8 mouse cellular contexts compared by ENCODE assay signal in genomic region chr6:29609111-29610019, GRCm38 (mm10). TPM values are rescaled to one million over a fixed set of nuclear protein-coding genes. Genes with fewer than 3 reads are reported as not detected.
DNase-seq lines count a peak whose midpoint lies in the region; ATAC-seq and TF ChIP-seq lines count a peak whose summit lies in the region.

TSS of gene Tnpo3 (minus strand) at chr6:29609887.

- peak within 1 kb of the TSS; percentile 85 for H3K9ac ChIP-seq in kidney, embryonic 14.5 days (ENCODE audit: low read depth, low read length)
- H3K9ac ChIP-seq in limb, embryonic 15.5 days, result peak within 1 kb of the TSS; percentile 92

- no peak for TF ChIP-seq CTCF in bone marrow macrophage, adult 2 months (IDR thresholded peaks at IDR 0.05; ENCODE audit: low read depth, low read length)
- TF ChIP-seq CTCF in embryonic fibroblast, embryonic 13.5 days (IDR thresholded peaks at IDR 0.05; ENCODE audit: borderline replicate concordance, insufficient read depth, low read length), result no peak

- H3K4me3 ChIP-seq in bone marrow macrophage, adult 2 months (ENCODE audit: insufficient read depth, low read length), result peak within 1 kb of the TSS; percentile 73
- H3K4me3 ChIP-seq in embryonic fibroblast, embryonic 13.5 days (ENCODE audit: insufficient read depth, low read length), result peak within 1 kb of the TSS; percentile 80
- H3K4me3 ChIP-seq in kidney, embryonic 14.5 days (ENCODE audit: low read length), result peak within 1 kb of the TSS; percentile 84
- H3K4me3 ChIP-seq in limb, embryonic 15.5 days, result peak within 1 kb of the TSS; percentile 86

- no peaks in the 10 kb centered on the region for H3K27me3 ChIP-seq in kidney, embryonic 14.5 days (ENCODE audit: control insufficient read depth, insufficient read depth, low read length)
- H3K27me3 ChIP-seq in limb, embryonic 15.5 days, result no peaks in the 10 kb centered on the region

- WGBS in kidney, embryonic 14.5 days, result under 1% methylated on average over 67 of the region's 67 CpGs
- under 1% methylated on average over 67 of the region's 67 CpGs for WGBS in limb, embryonic 15.5 days

- peak within 1 kb of the TSS; percentile 70 for H3K27ac ChIP-seq in bone marrow macrophage, adult 2 months (ENCODE audit: insufficient read depth, low read depth, low read length)
- H3K27ac ChIP-seq in embryonic fibroblast, embryonic 13.5 days (ENCODE audit: insufficient read depth, low read length), result peak within 1 kb of the TSS; percentile 42
- H3K27ac ChIP-seq in kidney, embryonic 14.5 days (ENCODE audit: low read depth, low read length), result peak within 1 kb of the TSS; percentile 72
- peak within 1 kb of the TSS; percentile 93 for H3K27ac ChIP-seq in limb, embryonic 15.5 days

- ATAC-seq in kidney, embryonic 14.5 days (ENCODE audit: low FRiP score, low TSS enrichment), result peak; percentile 97
- peak; percentile 88 for ATAC-seq in limb, embryonic 15.5 days (ENCODE audit: insufficient number of reproducible peaks, low FRiP score, low TSS enrichment, low read depth)

- DNase-seq in A20 (ENCODE audit: low read depth, low spot score), result peak; percentile 97
- DNase-seq in heart, adult 9 months (ENCODE audit: low spot score in 2 of 2), result peak; percentile 89 to 93
- DNase-seq in monocyte, adult 2 months (ENCODE audit: low read depth in 1 of 2, low spot score in 2 of 2), result peak; percentile 88 to 91
- DNase-seq in spleen, postnatal 36 days (ENCODE audit: low spot score in 2 of 2), result peak; percentile 92 to 95

- H3K9me3 ChIP-seq in kidney, embryonic 14.5 days (ENCODE audit: control insufficient read depth, low read length), result no peaks in the 10 kb centered on the region
- no peaks in the 10 kb centered on the region for H3K9me3 ChIP-seq in limb, embryonic 15.5 days

- TF ChIP-seq POLR2A in bone marrow macrophage, adult 2 months (IDR thresholded peaks at IDR 0.05; ENCODE audit: borderline replicate concordance, low read depth, low read length), result no peak
- peak; percentile 81 for TF ChIP-seq POLR2A in embryonic fibroblast, embryonic 13.5 days (IDR thresholded peaks at IDR 0.05; ENCODE audit: low read depth, low read length)

- H3K36me3 ChIP-seq in kidney, embryonic 14.5 days (ENCODE audit: control insufficient read depth, insufficient read depth, low read length), result no peaks in the 10 kb centered on the region
- no peaks in the 10 kb centered on the region for H3K36me3 ChIP-seq in limb, embryonic 15.5 days

- H3K4me2 ChIP-seq in kidney, embryonic 14.5 days (replicated peaks; ENCODE audit: low read depth, low read length), result peak within 1 kb of the TSS; percentile 50
- peak within 1 kb of the TSS; percentile 63 for H3K4me2 ChIP-seq in limb, embryonic 15.5 days

- H3K4me1 ChIP-seq in bone marrow macrophage, adult 2 months (ENCODE audit: control insufficient read depth, insufficient read depth, low read length), result peaks cover 12% of the 10 kb centered on the region
- H3K4me1 ChIP-seq in embryonic fibroblast, embryonic 13.5 days (ENCODE audit: control insufficient read depth, insufficient read depth, low read length), result no peaks in the 10 kb centered on the region
- peaks cover 6% of the 10 kb centered on the region; the same call in 1 of the 2 replicates for H3K4me1 ChIP-seq in kidney, embryonic 14.5 days (ENCODE audit: control insufficient read depth, insufficient read depth, low read length)
- 0 out of 2 replicates have a peak, but pooled peaks cover 6% of the 10 kb centered on the region for H3K4me1 ChIP-seq in limb, embryonic 15.5 days

RNA-seq across cellular contexts. Expression of gene Tnpo3, which starts in this region (rescaled TPM):
- 42.1 and 45.5 TPM in 2 replicates for polyA plus RNA-seq in bone marrow macrophage, adult 2 months (2012; ENCODE audit: insufficient read depth, insufficient read length, missing spikeins)
- polyA plus RNA-seq in embryonic fibroblast, embryonic 13.5 days (2011; ENCODE audit: insufficient read length, low read depth, missing spikeins), result 68.8 and 76.1 TPM in 2 replicates
- 58.8 and 104 TPM in 2 replicates for polyA plus RNA-seq in kidney, embryonic 14.5 days (2014; fragmentation: Nextera tagmentation; extraction: Ambion mirVana)
- polyA plus RNA-seq in limb, embryonic 15.5 days (2015; fragmentation: Nextera tagmentation; extraction: Ambion mirVana), result 80.0 and 82.2 TPM in 2 replicates

Comparison
In these comparisons a context has a peak if more than half of its experiments do, and no peak if none do; other contexts are left out.
1. Peak in every context shown above with its lines: DNase-seq, ATAC-seq, H3K4me3 ChIP-seq and H3K27ac ChIP-seq.
2. H3K27ac ChIP-seq: peak in every context shown above with its lines; median percentile 93 in limb, embryonic 15.5 days; 72 in kidney, embryonic 14.5 days; 70 in bone marrow macrophage, adult 2 months; 42 in embryonic fibroblast, embryonic 13.5 days.